10 mouse cellular contexts compared by ENCODE assay signal in genomic region chr5:75596211-75596610, GRCm38 (mm10). TPM values are rescaled to one million over a fixed set of nuclear protein-coding genes. Genes with fewer than 3 reads are reported as not detected.
DNase-seq lines count a peak whose midpoint lies in the region; ATAC-seq lines count a peak whose summit lies in the region.
"Had no signal": no experiment of that assay in that cellular context is flagged by ENCODE, and none has a peak within 500 bp of the region (broad histone marks: within the 10 kb centered on the region; RNA-seq: fewer than 3 reads in every experiment).

No protein-coding gene starts in this region.

- WGBS in heart, embryonic 12.5 days, result 26% methylated on average over 14 of the region's 14 CpGs
- WGBS in embryonic facial prominence, embryonic 13.5 days, result 27% methylated on average over 14 of the region's 14 CpGs
- 37% methylated on average over 14 of the region's 14 CpGs for WGBS in stomach, embryonic 15.5 days
- WGBS in hindbrain, embryonic 12.5 days, result 47% methylated on average over 14 of the region's 14 CpGs

- no peaks in the 10 kb centered on the region for H3K36me3 ChIP-seq in heart, embryonic 12.5 days
- H3K36me3 ChIP-seq in embryonic facial prominence, embryonic 13.5 days, result no peaks in the 10 kb centered on the region
- no peaks in the 10 kb centered on the region for H3K36me3 ChIP-seq in stomach, embryonic 15.5 days
- no peaks in the 10 kb centered on the region for H3K36me3 ChIP-seq in hindbrain, embryonic 12.5 days
- H3K36me3 ChIP-seq: midbrain, embryonic 13.5 days had no signal

- H3K9me3 ChIP-seq in heart, embryonic 12.5 days (replicated peaks), result no peaks in the 10 kb centered on the region
- H3K9me3 ChIP-seq in embryonic facial prominence, embryonic 13.5 days, result no peaks in the 10 kb centered on the region
- no peaks in the 10 kb centered on the region for H3K9me3 ChIP-seq in stomach, embryonic 15.5 days
- H3K9me3 ChIP-seq in hindbrain, embryonic 12.5 days (replicated peaks), result no peaks in the 10 kb centered on the region
- H3K9me3 ChIP-seq: midbrain, embryonic 13.5 days had no signal

- no peak overlapping the region for H3K27ac ChIP-seq in heart, embryonic 12.5 days (ENCODE audit: poor library complexity, severe bottlenecking)
- no peak overlapping the region for H3K27ac ChIP-seq in embryonic facial prominence, embryonic 13.5 days
- H3K27ac ChIP-seq in stomach, embryonic 15.5 days, result no peak overlapping the region
- no peak overlapping the region for H3K27ac ChIP-seq in hindbrain, embryonic 12.5 days
- H3K27ac ChIP-seq: midbrain, embryonic 13.5 days had no signal

- DNase-seq in heart, postnatal 36 days, result no peak
- DNase-seq in kidney, postnatal 10 days, result peak; percentile 30
- DNase-seq in layer of hippocampus, adult 18-20 months (ENCODE audit: low spot score in 2 of 2), result no peak
- DNase-seq in gastrocnemius, adult 18-20 months (ENCODE audit: low spot score), result no peak
- DNase-seq: spleen, adult 18-20 months had no signal

- peak; percentile 46; the same call in 1 of the 2 replicates for ATAC-seq in heart, embryonic 12.5 days (ENCODE audit: insufficient number of reproducible peaks, low FRiP score)
- ATAC-seq in embryonic facial prominence, embryonic 13.5 days (ENCODE audit: insufficient number of reproducible peaks, insufficient read depth, low FRiP score, low TSS enrichment, low read depth), result no peak
- peak; percentile 50; the same call in 1 of the 2 replicates for ATAC-seq in stomach, embryonic 15.5 days (ENCODE audit: insufficient read depth, low FRiP score, low read depth)
- no peak for ATAC-seq in hindbrain, embryonic 12.5 days (ENCODE audit: low FRiP score)
- ATAC-seq: midbrain, embryonic 13.5 days had no signal

- no peak overlapping the region for H3K9ac ChIP-seq in heart, embryonic 12.5 days
- no peak overlapping the region for H3K9ac ChIP-seq in embryonic facial prominence, embryonic 13.5 days
- no peak overlapping the region for H3K9ac ChIP-seq in stomach, embryonic 15.5 days
- no peak overlapping the region for H3K9ac ChIP-seq in hindbrain, embryonic 12.5 days
- H3K9ac ChIP-seq: midbrain, embryonic 13.5 days had no signal

- 0 out of 2 replicates have a peak overlapping the region, but pooled peaks have one; percentile 24 for H3K4me2 ChIP-seq in heart, embryonic 12.5 days
- peak overlapping the region; percentile 1; the same call in 1 of the 2 replicates for H3K4me2 ChIP-seq in embryonic facial prominence, embryonic 13.5 days
- no peak overlapping the region for H3K4me2 ChIP-seq in stomach, embryonic 15.5 days
- H3K4me2 ChIP-seq in hindbrain, embryonic 12.5 days (replicated peaks), result no peak overlapping the region
- H3K4me2 ChIP-seq: midbrain, embryonic 13.5 days had no signal

- intact Hi-C loops in heart, postnatal 36 days (cut with DNase I), result no loop called here

- no peak overlapping the region for H3K4me3 ChIP-seq in heart, embryonic 12.5 days
- no peak overlapping the region for H3K4me3 ChIP-seq in embryonic facial prominence, embryonic 13.5 days
- H3K4me3 ChIP-seq in stomach, embryonic 15.5 days (replicated peaks), result no peak overlapping the region
- H3K4me3 ChIP-seq in hindbrain, embryonic 12.5 days, result no peak overlapping the region
- H3K4me3 ChIP-seq: midbrain, embryonic 13.5 days had no signal

- H3K27me3 ChIP-seq in heart, embryonic 12.5 days (replicated peaks), result no peaks in the 10 kb centered on the region
- no peaks in the 10 kb centered on the region for H3K27me3 ChIP-seq in embryonic facial prominence, embryonic 13.5 days
- H3K27me3 ChIP-seq in stomach, embryonic 15.5 days (replicated peaks), result no peaks in the 10 kb centered on the region
- no peaks in the 10 kb centered on the region for H3K27me3 ChIP-seq in hindbrain, embryonic 12.5 days

- H3K4me1 ChIP-seq in heart, embryonic 12.5 days (replicated peaks), result peaks cover 27% of the 10 kb centered on the region
- H3K4me1 ChIP-seq in embryonic facial prominence, embryonic 13.5 days, result peaks cover 21% of the 10 kb centered on the region
- peaks cover 9% of the 10 kb centered on the region for H3K4me1 ChIP-seq in stomach, embryonic 15.5 days
- H3K4me1 ChIP-seq in hindbrain, embryonic 12.5 days, result peaks cover 48% of the 10 kb centered on the region

RNA-seq across cellular contexts. Expression of gene Kit, which starts 21.5 kb away (rescaled TPM):
- 13.0 and 13.6 TPM in 2 replicates for polyA plus RNA-seq in heart, embryonic 12.5 days (2016; fragmentation: Nextera tagmentation; extraction: Ambion mirVana)
- 1 to 10 TPM; 2.4 to 4.0 TPM for total RNA-seq in heart, postnatal 36 days (2021)
- 11.7 and 14.5 TPM in 2 replicates for polyA plus RNA-seq in embryonic facial prominence, embryonic 13.5 days (2015; fragmentation: Nextera tagmentation; extraction: Ambion mirVana)
- polyA plus RNA-seq in stomach, embryonic 15.5 days (2015; fragmentation: Nextera tagmentation; extraction: Ambion mirVana), result 40.9 and 50.6 TPM in 2 replicates
- 10 to 100 TPM; 73.3 to 78.2 TPM for total RNA-seq in layer of hippocampus, adult 18-20 months (2021)
- total RNA-seq in gastrocnemius, adult 18-20 months (2021), result 1 to 10 TPM in 1 of 2 experiments, under 1 TPM in 1; 0.89 to 1.0 TPM
- 41.6 and 46.1 TPM in 2 replicates for polyA plus RNA-seq in hindbrain, embryonic 12.5 days (2016; fragmentation: Nextera tagmentation; extraction: Ambion mirVana)

Comparison
In these comparisons a context has a peak if more than half of its experiments do, and no peak if none do; other contexts are left out.
1. ATAC-seq: peak in heart, embryonic 12.5 days (single experiment) and stomach, embryonic 15.5 days (single experiment); none in embryonic facial prominence, embryonic 13.5 days (single experiment) and hindbrain, embryonic 12.5 days (single experiment).
2. H3K4me2 ChIP-seq: peak in heart, embryonic 12.5 days (single experiment) and embryonic facial prominence, embryonic 13.5 days (single experiment); none in stomach, embryonic 15.5 days (single experiment) and hindbrain, embryonic 12.5 days (single experiment).